Comparison of ENCODE assay signal across 9 mouse cellular contexts in genomic region chr1:45627840-45628239, GRCm38 (mm10).
DNase-seq lines count a peak whose midpoint lies in the region; ATAC-seq lines count a peak whose summit lies in the region.
"Had no signal": no experiment of that assay in that cellular context is flagged by ENCODE, and none has a peak within 500 bp of the region (broad histone marks: within the 10 kb centered on the region; RNA-seq: fewer than 3 reads in every experiment).

No protein-coding gene starts in this region.

- no peak overlapping the region for H3K9ac ChIP-seq in forebrain, embryonic 14.5 days (ENCODE audit: low read length)
- H3K9ac ChIP-seq in forebrain, embryonic 16.5 days (replicated peaks; ENCODE audit: low read depth, low read length): no peak overlapping the region
- H3K9ac ChIP-seq: neural tube, embryonic 12.5 days had no signal

- ATAC-seq in forebrain, embryonic 14.5 days: no peak
- no peak for ATAC-seq in forebrain, embryonic 16.5 days

- H3K4me2 ChIP-seq in forebrain, embryonic 14.5 days (ENCODE audit: low read length): no peak overlapping the region
- no peak overlapping the region for H3K4me2 ChIP-seq in forebrain, embryonic 16.5 days (ENCODE audit: low read length)
- H3K4me2 ChIP-seq: neural tube, embryonic 12.5 days had no signal

- no peaks in the 10 kb centered on the region for H3K36me3 ChIP-seq in forebrain, embryonic 14.5 days (ENCODE audit: control insufficient read depth, insufficient read depth, low read length)
- no peaks in the 10 kb centered on the region for H3K36me3 ChIP-seq in forebrain, embryonic 16.5 days (ENCODE audit: control insufficient read depth, insufficient read depth)
- H3K36me3 ChIP-seq: neural tube, embryonic 12.5 days had no signal

- 23% methylated on average over 2 of the region's 2 CpGs for WGBS in forebrain, embryonic 14.5 days
- WGBS in forebrain, embryonic 16.5 days: 32% methylated on average over 2 of the region's 2 CpGs

- H3K27ac ChIP-seq in forebrain, embryonic 14.5 days (ENCODE audit: low read depth, low read length): no peak overlapping the region
- H3K27ac ChIP-seq in forebrain, embryonic 16.5 days (ENCODE audit: low read length): no peak overlapping the region
- H3K27ac ChIP-seq: neural tube, embryonic 12.5 days had no signal

- peak; percentile 46 for DNase-seq in forebrain, embryonic 14.5 days (ENCODE audit: low spot score)
- peak; percentile 47 for DNase-seq in urinary bladder, postnatal 14 days (ENCODE audit: low spot score)
- no peak for DNase-seq in urinary bladder, postnatal 4 days (ENCODE audit: low spot score in 2 of 2)
- DNase-seq in gonadal fat pad, adult 2 months (ENCODE audit: low read depth): peak; percentile 12
- peak; percentile 3 for DNase-seq in layer of hippocampus, adult 9-11 months
- DNase-seq in retina, embryonic 14.5 days (ENCODE audit: low spot score): peak; percentile 68
- DNase-seq in B cell, adult 2 months: no peak

- no peaks in the 10 kb centered on the region for H3K9me3 ChIP-seq in forebrain, embryonic 14.5 days (replicated peaks; ENCODE audit: control insufficient read depth, low read length)
- H3K9me3 ChIP-seq in forebrain, embryonic 16.5 days (ENCODE audit: control insufficient read depth, low read length): no peaks in the 10 kb centered on the region; the same call in 1 of the 2 replicates

- no peak overlapping the region for H3K4me3 ChIP-seq in forebrain, embryonic 14.5 days (ENCODE audit: low read depth, low read length)
- no peak overlapping the region for H3K4me3 ChIP-seq in forebrain, embryonic 16.5 days (replicated peaks; ENCODE audit: low read length)
- H3K4me3 ChIP-seq: neural tube, embryonic 12.5 days had no signal

- H3K4me1 ChIP-seq in forebrain, embryonic 14.5 days (ENCODE audit: control insufficient read depth, insufficient read depth, low read length): no peaks in the 10 kb centered on the region
- H3K4me1 ChIP-seq in forebrain, embryonic 16.5 days (replicated peaks; ENCODE audit: control insufficient read depth, insufficient read depth, low read length): no peaks in the 10 kb centered on the region
- H3K4me1 ChIP-seq: neural tube, embryonic 12.5 days had no signal

- H3K27me3 ChIP-seq in forebrain, embryonic 14.5 days (replicated peaks; ENCODE audit: control insufficient read depth, insufficient read depth, low read length): no peaks in the 10 kb centered on the region
- H3K27me3 ChIP-seq in forebrain, embryonic 16.5 days (replicated peaks; ENCODE audit: control insufficient read depth, insufficient read depth, low read length): no peaks in the 10 kb centered on the region
- H3K27me3 ChIP-seq: neural tube, embryonic 12.5 days had no signal

Comparison
In these comparisons a context has a peak if more than half of its experiments do, and no peak if none do; other contexts are left out.
1. DNase-seq: peak in forebrain, embryonic 14.5 days (single experiment), urinary bladder, postnatal 14 days (single experiment), gonadal fat pad, adult 2 months (single experiment), layer of hippocampus, adult 9-11 months (single experiment) and retina, embryonic 14.5 days (single experiment); none in urinary bladder, postnatal 4 days (0 of 2) and B cell, adult 2 months (0 of 2).